Mouse (Mus musculus) megakaryocyte-erythroid progenitor cell, adult 5-6 weeks (primary cell): ENCODE data around the gene Bdkrb2. TPM values are rescaled to one million over a fixed set of nuclear protein-coding genes. Genes with fewer than 3 reads are reported as not detected.

Experiments used
- ATAC-seq: replicated peaks from 2 replicates; pipeline ENCODE4 v1.8.0; 2016; ENCODE audit warnings: mild to moderate bottlenecking, inconsistent platforms; ENCODE audit not compliant: severe bottlenecking, poor library complexity, low FRiP score, low TSS enrichment
- total RNA-seq, 2 experiments: library from RNA; stranded (forward) in 1 of 2; stranded (reverse) in 1 of 2; fragments of 200-1000, 215-1000 nt in 1 of 2; fragments of >200 nt in 1 of 2; fragmentation: Nextera tagmentation in 1 of 2; gene quantifications; 2 replicates each; pipeline ENCODE4 v1.2.3; 2014 to 2017

Bdkrb2 gene
- total RNA-seq, 2 experiments from 2014 or later = not detected

DNA sequence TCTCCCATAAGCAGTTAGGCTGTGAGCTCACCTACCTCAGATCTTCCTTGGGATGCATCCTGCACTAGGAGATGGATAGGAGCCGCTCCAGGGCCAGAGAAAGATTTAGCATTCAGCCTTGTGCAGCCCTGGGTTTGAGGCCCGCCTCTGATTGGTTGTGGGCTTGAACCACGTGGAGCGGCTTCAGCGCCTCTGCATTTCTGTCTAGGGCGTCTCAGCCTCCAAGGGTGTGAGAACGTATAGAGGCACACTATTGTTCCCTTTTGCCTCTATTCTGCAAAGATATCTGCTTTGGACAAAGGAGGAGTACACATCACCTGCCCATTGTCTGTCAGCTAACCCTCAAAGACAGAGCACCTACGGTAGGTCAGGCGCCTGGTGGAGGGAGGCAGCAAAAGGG is 19.5 kb downstream of the Bdkrb2 start:
- ATAC-seq = no peak

DNA sequence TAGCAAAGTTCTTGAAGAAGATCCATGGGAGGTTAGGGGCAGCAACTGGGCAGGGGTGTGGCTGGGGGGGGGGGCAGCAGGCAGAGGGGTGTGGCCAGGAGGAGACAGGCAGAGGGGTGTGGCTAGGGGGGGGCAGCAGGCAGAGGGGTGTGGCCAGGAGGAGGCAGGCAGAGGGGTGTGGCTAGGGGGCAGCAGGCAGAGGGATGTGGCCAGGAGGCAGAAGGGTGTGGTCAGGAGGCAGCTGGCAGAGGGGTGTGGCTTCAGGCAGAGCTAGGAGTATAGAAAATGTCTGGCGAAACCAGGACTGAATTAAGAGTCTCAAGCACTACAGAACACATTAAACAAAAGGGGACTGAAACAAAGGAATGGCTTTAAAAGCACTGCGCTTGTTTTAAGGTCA is 20.5 kb downstream of the Bdkrb2 start:
- peak; percentile 92 for ATAC-seq

DNA sequence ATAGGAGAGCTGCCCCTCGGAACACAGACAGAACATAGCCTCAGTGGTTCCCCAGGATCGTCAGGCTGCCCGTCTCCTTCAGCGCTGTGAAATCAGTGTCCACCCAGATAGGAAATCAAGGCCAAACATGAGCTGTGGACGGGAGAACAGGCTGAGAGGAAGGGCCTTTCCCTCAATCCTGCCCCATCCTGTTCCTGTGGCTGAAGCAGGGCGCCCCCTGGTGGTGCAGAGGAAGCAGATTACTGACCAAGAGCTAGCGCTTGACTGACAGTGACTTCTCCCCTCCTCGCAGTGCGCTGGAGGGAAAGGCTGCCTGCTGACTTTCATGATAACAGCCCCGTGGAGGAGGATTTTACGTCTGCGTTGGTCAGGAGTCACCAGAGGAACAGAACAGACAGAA is 21.8 kb downstream of the Bdkrb2 start:
- peak; percentile 56 for ATAC-seq

DNA sequence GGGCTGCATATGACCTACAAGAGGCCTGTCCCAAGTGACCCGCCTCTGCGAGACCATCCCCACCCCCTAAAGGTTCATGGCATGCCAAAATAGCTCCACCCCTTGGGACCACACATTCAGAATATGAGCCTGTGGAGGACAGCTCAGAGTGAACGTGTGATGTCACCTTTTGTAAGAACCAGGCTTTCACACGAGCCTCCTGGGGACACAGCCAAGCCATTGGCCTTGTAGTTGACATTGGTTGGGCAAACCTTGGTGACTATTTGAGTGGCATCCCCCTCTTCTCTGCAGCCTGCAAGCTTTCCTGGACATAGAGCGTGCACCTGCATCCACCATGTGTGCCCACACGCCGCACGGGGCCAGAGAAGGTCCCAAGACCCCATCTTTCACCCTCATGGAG is 24.5 kb downstream of the Bdkrb2 start:
- ATAC-seq = no peak

DNA sequence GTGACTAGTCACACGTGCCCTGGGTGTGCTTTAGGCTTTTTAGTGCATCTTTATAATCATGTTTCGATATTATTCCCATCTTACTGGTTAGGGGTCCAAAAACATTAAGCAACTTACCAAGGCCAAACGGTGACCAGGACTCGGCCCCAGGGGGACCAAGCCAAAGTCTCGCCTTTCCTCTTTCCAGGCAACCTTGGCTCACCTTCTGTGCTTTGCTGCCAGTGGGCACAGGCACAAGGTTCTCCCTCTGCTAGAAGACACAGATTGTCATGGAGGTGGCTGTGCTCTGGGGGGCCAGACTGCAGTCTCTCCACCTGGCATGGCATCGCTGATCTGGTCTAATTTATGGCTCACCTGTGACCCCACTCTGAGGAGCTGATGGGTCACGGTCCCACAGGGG is 27.8 kb downstream of the Bdkrb2 start:
- ATAC-seq = no peak

DNA sequence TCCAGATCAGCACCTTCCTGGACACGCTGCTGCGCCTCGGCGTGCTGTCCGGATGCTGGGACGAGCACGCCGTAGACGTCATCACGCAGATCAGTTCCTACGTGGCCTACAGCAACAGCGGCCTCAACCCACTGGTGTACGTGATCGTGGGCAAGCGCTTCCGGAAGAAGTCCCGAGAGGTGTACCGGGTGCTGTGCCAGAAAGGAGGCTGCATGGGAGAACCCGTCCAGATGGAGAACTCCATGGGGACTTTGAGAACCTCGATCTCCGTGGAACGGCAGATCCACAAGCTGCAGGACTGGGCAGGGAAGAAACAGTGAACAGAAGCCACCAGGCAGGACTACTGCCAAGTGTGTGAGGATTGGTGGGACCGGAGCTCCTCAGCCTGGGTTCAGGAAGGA is 29.3 kb downstream of the Bdkrb2 start:
- no peak for ATAC-seq

DNA sequence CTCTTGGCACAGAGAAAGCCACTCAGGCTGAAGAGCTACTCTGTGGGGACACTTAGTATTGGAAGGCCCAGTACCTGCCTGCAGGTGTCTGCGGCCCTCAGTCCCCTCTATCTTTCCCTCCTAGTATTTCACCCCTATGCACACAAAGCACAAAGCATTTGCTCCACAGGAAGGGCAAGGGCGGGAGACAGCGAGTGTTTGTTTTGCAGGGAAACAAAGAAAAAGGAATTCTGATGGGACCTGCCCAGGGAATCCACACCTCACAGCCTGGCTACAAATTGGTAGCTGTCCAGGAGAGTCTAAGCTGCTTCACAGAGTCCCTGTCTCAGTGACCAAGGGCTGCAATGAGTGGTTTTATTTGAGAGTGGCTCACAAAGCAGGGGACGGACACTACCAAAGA is 30.4 kb downstream of the Bdkrb2 start:
- ATAC-seq = no peak

DNA sequence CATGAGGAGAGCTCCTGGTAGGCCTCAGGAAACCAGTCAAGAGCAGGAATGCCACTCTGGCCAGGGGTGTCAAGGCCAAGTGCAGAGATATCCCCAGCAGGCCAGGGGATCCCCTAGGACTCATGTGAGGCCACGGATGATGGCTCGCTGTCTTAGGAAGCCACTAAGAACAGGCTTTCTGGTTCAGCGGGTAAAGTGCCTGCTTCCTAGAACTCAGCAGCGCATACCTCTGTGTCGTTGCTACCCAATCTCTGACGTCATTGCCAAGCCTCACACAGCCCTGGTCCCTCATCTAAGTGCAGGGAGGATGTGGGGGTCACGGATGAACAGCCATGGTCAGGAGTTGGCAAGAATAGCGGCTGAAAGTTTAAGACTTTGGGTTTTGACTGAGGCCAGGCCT is 34.1 kb downstream of the Bdkrb2 start:
- no peak for ATAC-seq

DNA sequence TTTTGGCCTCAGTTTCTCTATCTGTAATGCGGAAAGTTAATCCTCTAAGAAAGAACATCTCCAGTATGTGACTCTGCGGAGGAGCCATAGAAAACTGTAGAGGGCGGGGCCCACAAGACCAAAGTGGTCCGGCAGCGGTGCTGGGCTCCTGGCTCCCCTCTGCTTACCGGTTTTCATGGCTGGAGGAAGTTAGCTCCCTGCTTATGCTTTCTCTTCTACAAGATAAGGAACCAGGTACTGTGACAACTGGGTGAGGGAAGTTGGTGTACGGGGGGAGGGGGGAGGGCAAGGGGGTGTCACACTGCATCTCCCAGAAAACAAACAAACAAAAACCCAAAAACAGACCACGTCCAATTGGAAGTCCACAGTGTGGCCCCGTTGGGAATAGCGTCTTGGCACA is 35.5 kb downstream of the Bdkrb2 start:
- ATAC-seq = no peak

DNA sequence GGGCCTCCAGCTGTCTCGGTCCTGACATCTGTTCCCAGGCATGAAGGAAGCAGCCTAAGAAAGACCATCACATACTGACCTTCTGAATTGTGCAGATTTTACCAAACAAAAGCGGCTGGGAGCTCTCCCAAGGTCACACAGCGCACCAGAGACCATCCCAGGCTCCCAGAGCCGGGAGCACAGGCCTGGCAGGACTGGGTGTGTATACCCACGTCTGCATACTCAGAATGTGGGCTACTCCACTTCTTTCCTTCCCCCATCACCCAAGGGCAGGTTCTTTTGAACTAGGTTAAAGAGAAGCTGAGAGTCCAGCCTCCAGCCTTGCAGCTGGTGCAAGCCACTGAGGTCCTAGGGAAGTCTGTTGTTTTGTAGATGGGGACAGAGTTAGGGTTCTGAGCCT is 36.1 kb downstream of the Bdkrb2 start:
- ATAC-seq = no peak

DNA sequence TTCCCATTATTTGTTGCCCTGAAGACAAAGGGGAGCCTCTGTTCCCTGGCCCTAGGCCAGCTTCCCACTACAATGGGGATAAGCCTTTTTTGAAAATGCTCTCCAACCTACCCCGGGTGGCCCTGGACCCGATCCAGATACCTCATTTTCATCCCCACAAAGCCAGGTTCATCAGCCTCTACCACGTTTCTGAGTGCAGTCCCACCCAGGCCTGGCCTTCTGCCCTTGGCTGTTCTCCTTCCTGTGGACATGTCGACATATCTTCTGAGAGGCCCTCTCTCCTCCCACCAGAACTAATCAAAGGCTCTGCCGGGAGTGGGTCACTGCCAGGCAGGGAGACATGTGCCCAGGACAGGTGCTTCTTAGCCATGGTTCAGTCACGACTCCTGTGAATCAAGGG is 38.6 kb downstream of the Bdkrb2 start:
- no peak for ATAC-seq

DNA sequence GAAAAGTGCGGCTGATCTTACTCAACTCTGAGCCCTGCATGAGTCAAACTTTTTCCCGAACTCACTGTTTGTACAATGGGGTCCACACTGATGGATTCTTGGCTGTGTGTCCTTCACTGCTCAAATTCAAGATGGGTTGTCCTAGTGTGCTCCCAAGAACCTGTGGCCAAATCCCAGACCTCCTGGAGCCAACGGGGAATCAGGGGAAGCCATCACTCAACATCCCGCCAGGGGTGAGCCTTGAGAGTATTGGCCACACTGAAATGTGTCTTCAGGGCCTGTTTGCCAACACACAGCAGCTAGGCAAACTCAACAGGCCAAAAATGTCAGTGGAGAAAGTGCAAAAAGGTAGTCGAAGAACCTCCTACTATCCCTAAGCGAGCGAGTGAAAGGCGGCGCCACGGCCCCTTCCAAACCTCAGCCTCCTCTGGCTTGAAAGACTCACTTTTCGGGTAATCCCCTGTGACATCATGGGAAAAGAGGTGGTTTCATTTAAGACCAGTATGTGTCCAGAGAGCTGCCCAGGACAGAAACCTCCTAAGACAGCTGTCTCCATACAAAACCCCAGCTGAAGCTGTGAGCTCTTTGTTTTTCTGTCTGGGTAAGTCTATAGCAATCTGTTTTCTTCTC is 39.7 kb downstream of the Bdkrb2 start, which contains the start of gene Bdkrb1:
TSS of gene Bdkrb1 (plus strand) at position 505 of the 630 bp plus-strand sequence.
- ATAC-seq = no peak

DNA sequence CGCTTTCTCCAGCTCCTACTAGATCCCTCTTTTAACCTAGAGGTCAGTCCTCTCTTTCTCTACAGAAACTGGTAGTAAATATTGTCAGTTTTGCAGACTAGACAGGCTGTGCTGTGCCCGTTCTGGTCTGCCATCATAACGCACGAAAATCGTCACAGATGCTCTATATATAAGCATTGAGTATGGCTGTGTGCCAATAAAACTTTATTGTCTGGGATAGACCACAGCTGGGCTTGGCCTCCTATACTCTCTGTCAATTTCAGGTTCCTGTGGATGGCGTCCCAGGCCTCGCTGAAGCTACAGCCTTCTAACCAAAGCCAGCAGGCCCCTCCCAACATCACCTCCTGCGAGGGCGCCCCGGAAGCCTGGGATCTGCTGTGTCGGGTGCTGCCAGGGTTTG is 40.9 kb downstream of the Bdkrb2 start:
- no peak for ATAC-seq

DNA sequence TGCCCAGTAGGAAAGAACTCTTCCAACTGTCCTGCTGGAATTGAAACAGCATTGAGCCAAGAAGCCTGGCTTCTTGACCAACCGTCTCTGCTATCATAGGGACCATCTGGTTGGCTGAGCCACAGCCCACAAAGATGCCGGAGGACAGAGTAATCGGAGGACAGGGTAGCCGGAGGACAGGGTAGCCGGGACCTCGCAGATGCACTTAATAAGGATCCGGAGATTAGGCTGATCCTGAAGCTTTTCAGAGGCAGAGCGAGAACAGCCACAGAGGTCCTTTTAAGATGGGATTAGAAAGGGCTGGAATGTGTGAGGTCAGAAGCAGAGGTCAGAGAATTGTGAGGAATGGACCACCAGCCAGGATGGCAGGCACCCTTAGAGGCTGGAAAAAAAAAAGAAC is 42.2 kb downstream of the Bdkrb2 start:
- no peak for ATAC-seq

DNA sequence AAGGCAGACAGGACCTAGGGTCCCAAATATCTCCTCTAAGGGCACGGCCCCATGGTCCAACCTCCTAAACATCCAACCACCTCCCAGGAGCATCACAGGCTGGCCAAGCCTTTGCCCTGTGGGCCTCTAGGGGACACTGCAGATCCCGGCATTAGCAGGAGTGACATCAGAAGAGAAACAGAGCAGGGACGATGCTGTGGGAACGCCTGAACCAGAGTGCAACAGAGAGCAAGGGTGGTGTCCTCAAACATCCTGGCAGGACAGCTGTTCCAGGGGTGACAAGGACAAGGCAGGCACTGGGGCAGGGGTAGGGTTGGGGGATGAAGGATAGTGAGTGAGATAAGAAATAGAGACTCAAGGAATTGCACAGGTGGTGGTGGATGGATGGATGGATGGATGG is 43.9 kb downstream of the Bdkrb2 start:
- no peak for ATAC-seq

DNA sequence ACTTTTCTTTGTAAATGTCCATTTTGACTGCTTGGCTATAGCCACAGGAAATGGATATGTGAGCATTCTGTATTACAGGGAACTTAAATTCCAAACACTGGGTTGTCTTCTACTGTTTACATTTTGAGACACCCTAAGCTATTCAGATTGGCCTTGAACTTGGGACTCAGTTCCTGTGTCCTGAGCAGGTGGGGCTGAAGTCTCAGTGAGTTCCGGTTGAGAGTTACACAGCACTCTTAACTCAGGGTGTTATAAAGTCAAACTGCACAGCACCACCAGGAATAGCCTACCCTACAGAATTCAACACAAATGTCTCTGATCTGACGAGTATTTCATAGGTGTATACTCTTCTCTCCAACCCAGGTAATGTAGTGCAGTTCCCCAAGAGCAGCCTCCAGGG is 48.0 kb downstream of the Bdkrb2 start:
- no peak for ATAC-seq

DNA sequence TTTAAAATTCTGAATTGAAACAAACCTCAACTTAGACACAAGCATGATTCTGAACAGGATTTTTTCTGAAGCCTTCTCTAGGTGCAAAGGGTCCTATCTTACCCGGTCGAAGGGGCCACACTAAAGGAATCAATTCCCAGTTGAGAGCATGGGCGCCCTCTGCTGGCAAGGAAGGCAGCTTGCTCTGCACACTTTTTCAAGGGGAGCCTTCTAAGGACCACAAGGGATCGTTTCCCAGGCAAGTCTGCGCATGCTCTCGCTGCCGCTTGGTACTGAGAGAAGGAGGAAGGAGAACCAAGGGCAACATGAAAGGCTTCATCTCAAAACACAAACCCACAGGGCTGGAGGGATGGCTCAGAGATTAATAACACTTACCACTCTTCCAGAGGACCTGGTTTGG is 48.7 kb downstream of the Bdkrb2 start:
- ATAC-seq = 0 out of 2 replicates have a peak, but pooled peaks have one; percentile 39

DNA sequence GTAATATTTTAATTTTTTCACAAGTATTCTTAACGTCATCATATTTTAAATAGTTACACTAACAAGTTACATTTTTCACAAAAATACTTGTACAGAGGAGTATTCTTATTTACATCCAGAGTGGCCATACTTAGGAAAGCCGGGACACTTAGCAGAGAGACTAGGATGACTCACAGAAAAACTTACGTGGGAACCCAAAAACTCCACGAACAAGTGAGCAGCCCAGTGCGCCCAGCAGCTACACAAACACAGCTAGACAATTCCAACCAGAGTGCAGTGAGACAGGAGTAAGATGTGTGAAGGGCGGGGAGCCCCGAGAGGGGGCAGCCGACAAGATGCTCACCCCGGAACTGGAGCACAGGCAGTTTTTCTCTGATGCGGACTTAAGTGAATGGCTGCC is 50.5 kb downstream of the Bdkrb2 start:
- no peak for ATAC-seq

DNA sequence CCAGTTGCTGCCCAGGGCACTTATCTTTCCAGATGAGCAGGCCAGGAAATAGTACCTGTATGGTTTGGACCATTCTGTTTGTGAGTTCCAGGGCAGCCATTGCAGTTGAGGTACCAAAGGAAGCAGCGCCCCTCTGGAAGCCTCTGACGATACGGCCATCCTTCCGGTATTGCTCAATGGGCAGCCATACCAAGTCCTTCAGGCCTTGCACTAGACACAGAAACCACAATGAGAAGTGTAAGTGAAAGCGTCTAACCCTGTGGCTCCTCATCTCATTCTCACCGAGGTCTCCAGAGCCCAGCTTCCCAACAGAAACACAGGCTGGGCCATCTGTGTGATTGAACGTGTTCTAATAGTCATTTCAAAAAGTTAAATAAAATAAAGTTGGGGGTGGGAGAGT is 59.0 kb downstream of the Bdkrb2 start:
- ATAC-seq = no peak

DNA sequence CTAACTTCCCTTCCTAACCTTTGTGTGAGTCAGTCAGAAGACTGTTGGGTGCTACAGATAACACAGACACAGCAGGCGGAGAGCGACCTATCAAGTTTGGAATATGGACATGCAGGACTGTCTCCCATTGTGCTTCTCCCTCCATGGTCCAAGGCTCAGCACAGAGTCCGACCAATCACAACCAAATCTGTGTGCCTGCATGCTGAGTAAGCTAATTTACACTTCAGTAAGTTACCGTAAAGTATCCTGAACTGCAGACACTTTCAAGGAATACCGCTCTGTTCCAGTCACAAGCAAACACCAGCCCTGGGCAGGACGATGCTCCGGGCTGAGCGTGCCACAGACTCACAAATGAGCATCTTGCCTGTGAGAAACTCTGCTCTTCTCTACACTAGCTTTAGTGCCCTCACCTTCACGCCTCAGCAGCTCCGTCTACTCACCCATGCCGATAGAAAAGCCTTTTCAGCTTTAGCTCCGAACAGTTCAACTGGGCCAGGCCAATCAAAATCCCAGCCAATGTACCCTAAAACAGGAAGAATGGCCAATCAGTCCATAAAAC is 60.0 kb downstream of the Bdkrb2 start:
- no peak for ATAC-seq

DNA sequence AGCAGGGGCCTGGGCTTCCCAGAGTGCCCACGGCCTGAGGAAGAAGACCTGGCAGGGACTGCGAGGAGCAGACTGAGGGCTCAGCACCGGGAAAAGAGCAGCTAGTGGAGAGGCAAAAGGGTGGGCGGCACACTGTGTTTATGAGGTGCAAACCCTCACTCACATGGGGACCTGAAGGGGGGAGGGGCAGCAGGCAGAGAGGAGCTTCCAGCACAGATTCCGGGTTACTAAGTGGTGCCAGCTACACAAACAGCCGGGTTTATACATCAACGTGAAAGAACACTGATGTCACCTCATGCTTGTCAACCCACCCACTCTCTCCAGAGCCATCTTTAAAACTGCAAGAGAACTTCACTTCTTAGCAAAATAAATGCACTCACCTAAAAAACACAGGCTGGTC is 62.8 kb downstream of the Bdkrb2 start:
- no peak for ATAC-seq
